Mouse (Mus musculus) thymus, adult 2 months (tissue): Measurements from ENCODE around the gene Exosc8. TPM values are rescaled to one million over a fixed set of nuclear protein-coding genes. Genes with fewer than 3 reads are reported as not detected.

Experiments
- DNase-seq: peaks from one replicate; pipeline ENCODE4 v3.0.0; 2021
- H3K27ac ChIP-seq: fragments of 200-500 bp; 2 replicates; pipeline ENCODE4 v1.5.1; 2012; ENCODE audit warnings: low read length, control low read depth; ENCODE audit not compliant: control insufficient read depth, insufficient read depth
- H3K27me3 ChIP-seq: fragments of 200-500 bp; 2 replicates; pipeline ENCODE4 v1.6.1; 2012; ENCODE audit warnings: mild to moderate bottlenecking, low read length, moderate library complexity, mixed read lengths; ENCODE audit not compliant: control insufficient read depth, insufficient read depth
- H3K36me3 ChIP-seq: fragments of 200-500 bp; 2 replicates; pipeline ENCODE4 v1.6.1; 2012; ENCODE audit warnings: mild to moderate bottlenecking, low read length, moderate library complexity; ENCODE audit not compliant: control insufficient read depth, insufficient read depth
- H3K4me1 ChIP-seq: fragments of 200-500 bp; replicated peaks from 2 replicates; pipeline ENCODE4 v1.6.1; 2012; ENCODE audit warnings: low read length; ENCODE audit not compliant: control insufficient read depth, insufficient read depth
- H3K4me3 ChIP-seq: fragments of 200-500 bp; 2 replicates; pipeline ENCODE4 v1.5.1; 2012; ENCODE audit warnings: mild to moderate bottlenecking, low read length, control low read depth, moderate library complexity; ENCODE audit not compliant: control insufficient read depth, insufficient read depth
- CTCF ChIP-seq: fragments of 200-500 bp; IDR thresholded peaks from 2 replicates; pipeline ENCODE4 v1.5.1; 2012; ENCODE audit warnings: mild to moderate bottlenecking, control low read depth, low read length, moderate library complexity, borderline replicate concordance; ENCODE audit not compliant: control insufficient read depth, poor library complexity, insufficient read depth; ENCODE audit errors: extremely low read depth
- POLR2A ChIP-seq: fragments of 200-500 bp; IDR thresholded peaks from 2 replicates; pipeline ENCODE4 v1.6.1; 2012; ENCODE audit warnings: mild to moderate bottlenecking, low read length, control low read depth, moderate library complexity; ENCODE audit not compliant: control insufficient read depth, poor library complexity, insufficient read depth; ENCODE audit errors: extremely low read depth
- WGBS: fragments of 180-500 bp; shearing (Covaris S2); methylation state at CpG from one replicate; pipeline ENCODE4 v1.1.7; 2018; 5-methylcytosine and 5-hydroxymethylcytosine counted together
- polyA plus RNA-seq: library from polyadenylated mRNA; depleted of rRNA; stranded (reverse); fragments of >200 nt; gene quantifications from 2 replicates; pipeline ENCODE4 v1.2.3, GENCODE M21; 2012; rRNA removed

The Exosc8 gene
- polyA plus RNA-seq, 1 experiment, result 76.4 TPM

- no peak overlapping the region for H3K27ac ChIP-seq
- no peaks in the 10 kb centered on the region for H3K27me3 ChIP-seq
- no peak overlapping the region for H3K4me3 ChIP-seq
- no peaks in the 10 kb centered on the region for H3K36me3 ChIP-seq
- no peaks in the 10 kb centered on the region for H3K4me1 ChIP-seq
- WGBS, result 81% methylated on average over 2 of the region's 2 CpGs
- no peak for TF ChIP-seq CTCF
- TF ChIP-seq POLR2A, result no peak
- no peak for DNase-seq
These were observed 47.9 kb downstream of the Exosc8 start for GRCm38 (mm10) chr3:54687245-54687644.

DNA sequence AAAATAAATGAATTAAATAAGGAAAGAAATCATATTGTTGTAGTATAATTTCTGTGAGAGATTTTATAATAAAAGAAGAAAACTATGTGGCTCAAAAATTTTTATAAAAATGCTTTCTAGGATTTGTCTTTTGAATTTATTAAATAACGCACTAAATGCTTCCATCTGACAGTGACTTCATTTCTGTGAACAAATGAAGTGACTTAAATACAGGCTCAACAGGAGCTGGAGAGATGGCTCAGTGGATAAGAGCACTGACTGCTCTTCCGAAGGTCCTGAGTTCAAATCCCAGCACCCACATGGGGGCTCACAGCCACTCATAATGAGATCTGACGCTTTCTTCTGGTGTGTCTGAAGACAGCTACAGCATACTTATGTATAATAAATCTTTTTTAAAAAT, 50.0 kb downstream of the Exosc8 start:
- Histone ChIP-seq H3K4me1 (no peaks in the 10 kb centered on the region), H3K4me3 (no peak overlapping the region), H3K27me3 (no peaks in the 10 kb centered on the region), H3K36me3 (no peaks in the 10 kb centered on the region), H3K27ac (no peak overlapping the region)
- DNase-seq, result no peak
- 97% methylated on average over 3 of the region's 3 CpGs for WGBS
- TF ChIP-seq CTCF (no peak), POLR2A (no peak)

DNA sequence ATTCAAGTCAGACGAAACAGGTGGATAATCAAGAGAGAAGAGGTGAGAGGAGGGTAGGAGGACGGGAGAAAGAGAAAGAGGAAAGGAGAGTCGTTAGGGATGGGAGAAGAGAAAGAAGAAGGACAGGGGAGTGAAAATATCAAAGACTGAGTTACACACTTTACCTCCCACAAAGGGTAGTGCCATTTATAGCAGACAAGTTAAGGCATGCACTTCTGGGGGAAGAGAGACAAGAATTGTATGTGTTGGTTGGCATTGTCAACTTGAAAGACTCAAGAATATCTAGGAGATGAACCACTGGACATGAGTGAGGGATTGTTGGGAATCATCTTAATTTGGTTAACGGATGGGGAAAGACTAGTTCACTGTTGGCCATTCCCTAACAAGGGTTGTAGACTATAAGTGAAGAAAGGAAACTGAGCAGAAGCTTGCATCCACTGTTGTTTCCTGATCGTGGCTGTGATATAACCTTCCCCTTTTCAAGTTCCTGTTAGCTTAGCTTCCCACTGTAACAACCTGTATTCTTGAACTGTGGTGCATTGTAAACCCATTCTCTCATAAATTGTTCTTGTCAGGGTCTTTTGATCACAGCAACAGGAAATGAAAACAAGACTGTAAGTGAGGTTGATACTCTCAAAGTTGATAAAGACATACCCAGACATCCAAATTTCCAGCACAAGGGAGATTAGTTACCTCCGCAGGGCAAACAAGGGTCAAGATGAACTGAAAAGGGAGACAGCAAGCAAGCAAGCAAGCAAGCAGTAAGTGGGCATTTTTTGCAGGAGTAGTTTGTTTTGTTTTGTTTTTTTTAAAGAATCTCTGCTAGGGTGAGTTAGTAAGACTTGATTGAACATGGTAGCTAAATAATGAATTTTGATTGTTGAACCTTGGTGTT, 53.6 kb downstream of the Exosc8 start:
- H3K4me3 ChIP-seq, result no peak overlapping the region
- H3K36me3 ChIP-seq, result no peaks in the 10 kb centered on the region
- H3K4me1 ChIP-seq, result no peaks in the 10 kb centered on the region
- DNase-seq, result no peak
- H3K27me3 ChIP-seq, result no peaks in the 10 kb centered on the region
- TF ChIP-seq CTCF (no peak), POLR2A (no peak)
- WGBS, result 56% methylated on average over 6 of the region's 6 CpGs
- no peak overlapping the region for H3K27ac ChIP-seq

Other genes with a start within 250 kb of the Exosc8 start
- gene Supt20, start 42.6 kb downstream of the Exosc8 start, polyA plus RNA-seq, result 103 and 117 TPM in 2 replicates
- gene Gm21958, start 21.0 kb downstream of the Exosc8 start, polyA plus RNA-seq, result not detected in 2 replicates
- gene Alg5, start 146 bp upstream of the Exosc8 start, polyA plus RNA-seq, result 13.2 and 15.7 TPM in 2 replicates
- gene Smad9, start 20.2 kb upstream of the Exosc8 start, polyA plus RNA-seq, result 0.20 and 0.36 TPM in 2 replicates
- 29.8 and 42.3 TPM in 2 replicates for gene Rfxap, start 72.4 kb upstream of the Exosc8 start, polyA plus RNA-seq
- gene Sertm1, start 180.5 kb upstream of the Exosc8 start, polyA plus RNA-seq, result 0.04 and 0.12 TPM in 2 replicates